Mouse (Mus musculus): ENCODE measurements around the gene Slc41a3. TPM values are rescaled to one million over a fixed set of nuclear protein-coding genes. Genes with fewer than 3 reads are reported as not detected.

Gene Slc41a3
- polyA plus RNA-seq, 1 experiment from 2014 or later = 3.3 TPM

DNA sequence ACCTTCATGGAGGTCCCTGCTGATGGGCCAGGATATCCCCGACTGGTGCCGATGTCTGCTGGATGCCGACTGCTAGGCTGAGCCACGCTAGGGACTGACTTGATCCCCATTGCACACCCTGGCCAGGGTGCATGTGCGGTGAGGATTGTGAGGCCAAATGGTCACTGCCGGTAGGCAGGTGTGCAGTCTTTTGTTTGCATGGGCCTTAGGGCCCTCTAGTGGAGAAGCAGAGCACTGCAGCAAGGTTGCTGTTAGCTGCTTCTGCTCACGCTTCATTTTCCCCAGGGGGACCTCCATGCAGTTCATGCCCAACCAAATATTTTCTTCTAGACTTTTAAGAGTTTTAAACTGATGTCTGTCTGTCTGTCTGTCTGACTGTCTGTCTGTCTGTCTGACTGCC, 2.0 kb downstream of the Slc41a3 start:
- Histone ChIP-seq H3K4me2 (ENCODE audit: low read length) (no peak overlapping the region), H3K4me3 (replicated peaks; ENCODE audit: low read length) (no peak overlapping the region), H3K27ac (ENCODE audit: low read length) (no peak overlapping the region), H3K4me1 (replicated peaks; ENCODE audit: control insufficient read depth, insufficient read depth, low read length) (peaks cover 5% of the 10 kb centered on the region), H3K27me3 (replicated peaks; ENCODE audit: control insufficient read depth, insufficient read depth, low read length) (no peaks in the 10 kb centered on the region), H3K36me3 (ENCODE audit: control insufficient read depth, insufficient read depth) (no peaks in the 10 kb centered on the region), H3K9ac (replicated peaks; ENCODE audit: low read depth, low read length) (no peak overlapping the region), H3K9me3 (ENCODE audit: control insufficient read depth, low read length) (no peaks in the 10 kb centered on the region)
- 18% methylated on average over 7 of the region's 7 CpGs for WGBS
- ATAC-seq = no peak

- H3K27ac ChIP-seq (ENCODE audit: low read length) = no peak overlapping the region
- H3K9me3 ChIP-seq (ENCODE audit: control insufficient read depth, low read length) = no peaks in the 10 kb centered on the region
- no peak for ATAC-seq
- no peak overlapping the region for H3K4me2 ChIP-seq (ENCODE audit: low read length)
- no peaks in the 10 kb centered on the region for H3K36me3 ChIP-seq (ENCODE audit: control insufficient read depth, insufficient read depth)
- WGBS = 13% methylated on average over 5 of the region's 5 CpGs
- H3K9ac ChIP-seq (replicated peaks; ENCODE audit: low read depth, low read length) = no peak overlapping the region
- H3K4me3 ChIP-seq (replicated peaks; ENCODE audit: low read length) = no peak overlapping the region
- H3K27me3 ChIP-seq (replicated peaks; ENCODE audit: control insufficient read depth, insufficient read depth, low read length) = no peaks in the 10 kb centered on the region
- peaks cover 5% of the 10 kb centered on the region for H3K4me1 ChIP-seq (replicated peaks; ENCODE audit: control insufficient read depth, insufficient read depth, low read length)
Measured at GRCm38 (mm10) chr6:90607196-90607595, 2.7 kb downstream of the Slc41a3 start.

DNA sequence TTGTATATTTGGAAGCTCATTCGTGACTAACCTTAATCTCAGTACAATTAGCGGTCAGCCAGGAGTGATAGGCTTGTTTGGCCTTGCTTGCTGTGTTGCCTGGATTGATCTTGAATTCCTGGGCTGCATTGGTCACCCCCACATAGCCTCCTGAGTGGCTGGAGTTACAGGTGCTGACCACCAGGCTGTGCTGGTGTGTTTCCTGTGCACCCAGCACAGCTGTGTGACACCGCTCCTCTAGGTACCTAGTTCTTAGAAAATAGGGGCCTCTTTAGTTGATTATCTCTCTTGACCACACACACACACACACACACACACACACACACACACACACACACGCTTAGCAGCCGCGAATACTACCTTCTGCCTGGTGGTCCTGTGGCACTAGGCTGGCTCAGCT, 3.7 kb downstream of the Slc41a3 start:
- H3K9me3 ChIP-seq (ENCODE audit: control insufficient read depth, low read length) = no peaks in the 10 kb centered on the region
- H3K4me3 ChIP-seq (replicated peaks; ENCODE audit: low read length) = no peak overlapping the region
- no peak overlapping the region for H3K27ac ChIP-seq (ENCODE audit: low read length)
- no peak overlapping the region for H3K9ac ChIP-seq (replicated peaks; ENCODE audit: low read depth, low read length)
- WGBS = 58% methylated on average over 6 of the region's 6 CpGs
- H3K4me2 ChIP-seq (ENCODE audit: low read length) = no peak overlapping the region
- H3K27me3 ChIP-seq (replicated peaks; ENCODE audit: control insufficient read depth, insufficient read depth, low read length) = no peaks in the 10 kb centered on the region
- no peak for ATAC-seq
- H3K36me3 ChIP-seq (ENCODE audit: control insufficient read depth, insufficient read depth) = no peaks in the 10 kb centered on the region
- peaks cover 5% of the 10 kb centered on the region for H3K4me1 ChIP-seq (replicated peaks; ENCODE audit: control insufficient read depth, insufficient read depth, low read length)

DNA sequence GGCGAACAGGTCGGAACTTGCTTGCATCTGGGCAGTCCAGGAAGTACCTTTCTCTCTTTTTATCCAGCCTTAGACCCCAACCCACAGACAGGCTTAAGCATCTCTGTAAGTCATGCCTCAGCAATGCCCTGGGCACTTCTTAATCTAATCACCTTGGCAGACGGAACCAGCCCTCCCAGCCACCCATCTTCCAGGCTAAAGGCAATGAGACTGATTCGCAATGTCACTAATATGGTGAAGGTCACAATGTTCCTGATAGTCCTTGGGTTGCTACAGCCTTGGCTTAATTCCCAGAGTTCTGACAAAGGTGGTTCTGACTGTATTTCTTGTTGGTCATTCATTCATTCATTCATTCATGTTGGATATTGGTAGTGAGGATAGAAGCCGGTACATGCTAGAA, 5.7 kb downstream of the Slc41a3 start:
- no peak for ATAC-seq
- 91% methylated on average over 5 of the region's 5 CpGs for WGBS

GRCm38 (mm10) chr6:90613277-90613676, 8.8 kb downstream of the Slc41a3 start:
- peaks cover 4% of the 10 kb centered on the region; the same call in 1 of the 2 replicates for H3K4me1 ChIP-seq (replicated peaks; ENCODE audit: control insufficient read depth, insufficient read depth, low read length)
- no peak overlapping the region for H3K27ac ChIP-seq (ENCODE audit: low read length)
- no peak overlapping the region for H3K9ac ChIP-seq (replicated peaks; ENCODE audit: low read depth, low read length)
- no peaks in the 10 kb centered on the region for H3K9me3 ChIP-seq (ENCODE audit: control insufficient read depth, low read length)
- WGBS = 88% methylated on average over 8 of the region's 8 CpGs
- H3K4me3 ChIP-seq (replicated peaks; ENCODE audit: low read length) = no peak overlapping the region
- no peak for ATAC-seq
- H3K4me2 ChIP-seq (ENCODE audit: low read length) = no peak overlapping the region
- H3K27me3 ChIP-seq (replicated peaks; ENCODE audit: control insufficient read depth, insufficient read depth, low read length) = no peaks in the 10 kb centered on the region
- H3K36me3 ChIP-seq (ENCODE audit: control insufficient read depth, insufficient read depth) = no peaks in the 10 kb centered on the region

More for the DNA sequence above, 5.7 kb downstream of the Slc41a3 start:
- Histone ChIP-seq H3K27me3 (replicated peaks; ENCODE audit: control insufficient read depth, insufficient read depth, low read length) (no peaks in the 10 kb centered on the region), H3K27ac (ENCODE audit: low read length) (no peak overlapping the region), H3K4me1 (replicated peaks; ENCODE audit: control insufficient read depth, insufficient read depth, low read length) (peaks cover 2% of the 10 kb centered on the region), H3K36me3 (ENCODE audit: control insufficient read depth, insufficient read depth) (no peaks in the 10 kb centered on the region), H3K9ac (replicated peaks; ENCODE audit: low read depth, low read length) (no peak overlapping the region), H3K4me3 (replicated peaks; ENCODE audit: low read length) (no peak overlapping the region), H3K4me2 (ENCODE audit: low read length) (no peak overlapping the region), H3K9me3 (ENCODE audit: control insufficient read depth, low read length) (no peaks in the 10 kb centered on the region)

- Histone ChIP-seq H3K4me2 (ENCODE audit: low read length) (no peak overlapping the region), H3K9me3 (ENCODE audit: control insufficient read depth, low read length) (no peaks in the 10 kb centered on the region), H3K4me1 (replicated peaks; ENCODE audit: control insufficient read depth, insufficient read depth, low read length) (peaks cover 4% of the 10 kb centered on the region; the same call in 1 of the 2 replicates), H3K27me3 (replicated peaks; ENCODE audit: control insufficient read depth, insufficient read depth, low read length) (no peaks in the 10 kb centered on the region), H3K4me3 (replicated peaks; ENCODE audit: low read length) (no peak overlapping the region), H3K36me3 (ENCODE audit: control insufficient read depth, insufficient read depth) (no peaks in the 10 kb centered on the region), H3K27ac (ENCODE audit: low read length) (no peak overlapping the region), H3K9ac (replicated peaks; ENCODE audit: low read depth, low read length) (no peak overlapping the region)
- 57% methylated on average over 7 of the region's 7 CpGs for WGBS
- 0 out of 2 replicates have a peak, but pooled peaks have one; percentile 20 for ATAC-seq
Measured at GRCm38 (mm10) chr6:90615362-90615761, 10.8 kb downstream of the Slc41a3 start.

- no peak overlapping the region for H3K9ac ChIP-seq (replicated peaks; ENCODE audit: low read depth, low read length)
- no peaks in the 10 kb centered on the region for H3K9me3 ChIP-seq (ENCODE audit: control insufficient read depth, low read length)
- H3K27me3 ChIP-seq (replicated peaks; ENCODE audit: control insufficient read depth, insufficient read depth, low read length) = no peaks in the 10 kb centered on the region
- WGBS = 79% methylated on average over 6 of the region's 6 CpGs
- H3K4me2 ChIP-seq (ENCODE audit: low read length) = no peak overlapping the region
- H3K27ac ChIP-seq (ENCODE audit: low read length) = no peak overlapping the region
- no peak overlapping the region for H3K4me3 ChIP-seq (replicated peaks; ENCODE audit: low read length)
- H3K4me1 ChIP-seq (replicated peaks; ENCODE audit: control insufficient read depth, insufficient read depth, low read length) = peaks cover 4% of the 10 kb centered on the region; the same call in 1 of the 2 replicates
- H3K36me3 ChIP-seq (ENCODE audit: control insufficient read depth, insufficient read depth) = no peaks in the 10 kb centered on the region
- no peak for ATAC-seq
Measured at GRCm38 (mm10) chr6:90615991-90616390, 11.5 kb downstream of the Slc41a3 start.

- no peak overlapping the region for H3K9ac ChIP-seq (replicated peaks; ENCODE audit: low read depth, low read length)
- ATAC-seq = no peak
- 84% methylated on average over 6 of the region's 6 CpGs for WGBS
Measured at GRCm38 (mm10) chr6:90616481-90616880, 12.0 kb downstream of the Slc41a3 start.

DNA sequence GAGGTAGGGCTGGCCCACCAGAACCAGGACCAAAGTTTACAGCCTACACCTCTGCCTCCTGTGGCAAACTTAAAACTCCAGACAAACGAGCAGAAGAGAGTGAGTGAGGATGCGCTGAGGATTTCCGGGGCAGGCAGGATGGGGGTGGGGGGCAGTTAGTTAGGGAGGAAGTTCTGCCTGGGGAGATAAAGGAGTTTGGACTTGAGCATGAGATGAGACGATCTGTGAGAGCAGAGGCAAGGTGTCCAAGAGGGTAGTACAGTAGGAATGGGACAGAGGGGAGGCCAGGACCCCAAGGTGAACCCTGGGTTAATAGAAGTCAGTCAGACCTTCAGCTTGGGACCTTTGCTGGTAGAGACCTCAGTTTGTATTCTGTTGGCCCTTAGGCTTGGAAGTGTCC, 13.7 kb downstream of the Slc41a3 start:
- Histone ChIP-seq H3K9me3 (ENCODE audit: control insufficient read depth, low read length) (no peaks in the 10 kb centered on the region), H3K36me3 (ENCODE audit: control insufficient read depth, insufficient read depth) (no peaks in the 10 kb centered on the region), H3K9ac (replicated peaks; ENCODE audit: low read depth, low read length) (no peak overlapping the region), H3K27ac (ENCODE audit: low read length) (no peak overlapping the region), H3K27me3 (replicated peaks; ENCODE audit: control insufficient read depth, insufficient read depth, low read length) (no peaks in the 10 kb centered on the region), H3K4me2 (ENCODE audit: low read length) (no peak overlapping the region), H3K4me3 (replicated peaks; ENCODE audit: low read length) (no peak overlapping the region), H3K4me1 (replicated peaks; ENCODE audit: control insufficient read depth, insufficient read depth, low read length) (peaks cover 4% of the 10 kb centered on the region; the same call in 1 of the 2 replicates)
- WGBS = 85% methylated on average over 4 of the region's 4 CpGs
- no peak for ATAC-seq

More at GRCm38 (mm10) chr6:90616481-90616880, 12.0 kb downstream of the Slc41a3 start:
- Histone ChIP-seq H3K27me3 (replicated peaks; ENCODE audit: control insufficient read depth, insufficient read depth, low read length) (no peaks in the 10 kb centered on the region), H3K4me2 (ENCODE audit: low read length) (no peak overlapping the region), H3K4me1 (replicated peaks; ENCODE audit: control insufficient read depth, insufficient read depth, low read length) (peaks cover 4% of the 10 kb centered on the region; the same call in 1 of the 2 replicates), H3K36me3 (ENCODE audit: control insufficient read depth, insufficient read depth) (no peaks in the 10 kb centered on the region), H3K27ac (ENCODE audit: low read length) (no peak overlapping the region), H3K4me3 (replicated peaks; ENCODE audit: low read length) (no peak overlapping the region), H3K9me3 (ENCODE audit: control insufficient read depth, low read length) (no peaks in the 10 kb centered on the region)
